Mouse (Mus musculus): ENCODE measurements around the gene Cdk14. TPM values are rescaled to one million over a fixed set of nuclear protein-coding genes. Genes with fewer than 3 reads are reported as not detected.

Cdk14 gene
- polyA plus RNA-seq, 1 experiment, result 48.5 TPM

DNA sequence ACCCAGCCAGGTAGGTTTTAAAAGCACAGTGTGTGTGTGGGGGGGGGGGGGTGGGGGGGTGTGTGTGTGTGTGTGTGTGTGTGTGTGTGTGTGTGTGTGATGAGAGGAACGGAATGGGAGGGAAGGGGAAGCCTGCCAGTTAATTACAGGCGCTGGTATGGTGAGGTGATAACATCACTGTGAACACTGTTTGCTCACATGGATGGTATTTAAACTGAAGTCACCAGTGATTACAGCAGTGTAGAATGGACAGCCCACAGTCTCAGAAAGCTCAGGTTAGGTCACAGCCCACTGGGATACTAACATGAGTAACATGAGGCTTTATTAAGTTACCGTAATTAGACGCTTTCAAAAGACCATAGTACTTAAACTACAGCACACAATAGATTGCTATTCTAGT, 129.4 kb downstream of the Cdk14 start:
- 75% methylated on average over 4 of the region's 4 CpGs for WGBS
- H3K4me1 ChIP-seq (ENCODE audit: control insufficient read depth, insufficient read depth, low read length), result no peaks in the 10 kb centered on the region
- no peak for DNase-seq
- H3K27ac ChIP-seq (ENCODE audit: insufficient read depth, low read length), result no peak overlapping the region
- H3K27me3 ChIP-seq (ENCODE audit: control insufficient read depth, insufficient read depth, low read length), result no peaks in the 10 kb centered on the region
- no peak overlapping the region for H3K4me3 ChIP-seq (replicated peaks; ENCODE audit: insufficient read depth, low read depth, low read length)
- TF ChIP-seq POLR2A (IDR thresholded peaks at IDR 0.05; ENCODE audit: borderline replicate concordance, insufficient read depth, low read length) (no peak), CTCF (IDR thresholded peaks at IDR 0.05; ENCODE audit: borderline replicate concordance, insufficient read depth, low read depth, low read length) (no peak)

- 88% methylated on average over 3 of the region's 3 CpGs for WGBS
- Histone ChIP-seq H3K4me3 (replicated peaks; ENCODE audit: insufficient read depth, low read depth, low read length) (no peak overlapping the region), H3K27ac (ENCODE audit: insufficient read depth, low read length) (no peak overlapping the region), H3K4me1 (ENCODE audit: control insufficient read depth, insufficient read depth, low read length) (no peaks in the 10 kb centered on the region), H3K27me3 (ENCODE audit: control insufficient read depth, insufficient read depth, low read length) (no peaks in the 10 kb centered on the region)
- no peak for TF ChIP-seq CTCF (IDR thresholded peaks at IDR 0.05; ENCODE audit: borderline replicate concordance, insufficient read depth, low read depth, low read length)
- TF ChIP-seq POLR2A (IDR thresholded peaks at IDR 0.05; ENCODE audit: borderline replicate concordance, insufficient read depth, low read length), result no peak
- no peak for DNase-seq
Observed at GRCm38 (mm10) chr5:5285876-5286275, 134.2 kb downstream of the Cdk14 start.

DNA sequence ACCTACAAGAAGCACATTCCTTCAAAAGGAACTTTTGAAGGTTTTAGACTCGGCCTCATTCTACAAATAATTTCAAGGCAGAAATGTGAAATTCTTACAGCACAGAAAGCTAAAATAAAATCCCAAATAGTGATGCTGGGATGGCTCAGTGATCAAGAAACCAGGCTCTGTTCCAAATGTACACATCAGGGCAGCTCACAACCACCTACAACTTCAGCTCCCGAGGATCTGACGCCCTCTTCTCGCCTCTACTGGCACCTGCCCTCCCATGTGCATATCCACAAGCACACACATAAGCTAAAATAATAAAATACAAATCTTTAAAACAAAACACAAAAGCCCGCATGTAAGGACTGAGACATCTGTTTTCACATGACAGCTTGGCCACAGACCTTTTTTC, 135.6 kb downstream of the Cdk14 start:
- Histone ChIP-seq H3K4me3 (replicated peaks; ENCODE audit: insufficient read depth, low read depth, low read length) (no peak overlapping the region), H3K27ac (ENCODE audit: insufficient read depth, low read length) (no peak overlapping the region), H3K27me3 (ENCODE audit: control insufficient read depth, insufficient read depth, low read length) (no peaks in the 10 kb centered on the region), H3K4me1 (ENCODE audit: control insufficient read depth, insufficient read depth, low read length) (no peaks in the 10 kb centered on the region)
- DNase-seq, result no peak
- 88% methylated on average over 5 of the region's 5 CpGs for WGBS
- TF ChIP-seq POLR2A (IDR thresholded peaks at IDR 0.05; ENCODE audit: borderline replicate concordance, insufficient read depth, low read length) (no peak), CTCF (IDR thresholded peaks at IDR 0.05; ENCODE audit: borderline replicate concordance, insufficient read depth, low read depth, low read length) (no peak)

DNA sequence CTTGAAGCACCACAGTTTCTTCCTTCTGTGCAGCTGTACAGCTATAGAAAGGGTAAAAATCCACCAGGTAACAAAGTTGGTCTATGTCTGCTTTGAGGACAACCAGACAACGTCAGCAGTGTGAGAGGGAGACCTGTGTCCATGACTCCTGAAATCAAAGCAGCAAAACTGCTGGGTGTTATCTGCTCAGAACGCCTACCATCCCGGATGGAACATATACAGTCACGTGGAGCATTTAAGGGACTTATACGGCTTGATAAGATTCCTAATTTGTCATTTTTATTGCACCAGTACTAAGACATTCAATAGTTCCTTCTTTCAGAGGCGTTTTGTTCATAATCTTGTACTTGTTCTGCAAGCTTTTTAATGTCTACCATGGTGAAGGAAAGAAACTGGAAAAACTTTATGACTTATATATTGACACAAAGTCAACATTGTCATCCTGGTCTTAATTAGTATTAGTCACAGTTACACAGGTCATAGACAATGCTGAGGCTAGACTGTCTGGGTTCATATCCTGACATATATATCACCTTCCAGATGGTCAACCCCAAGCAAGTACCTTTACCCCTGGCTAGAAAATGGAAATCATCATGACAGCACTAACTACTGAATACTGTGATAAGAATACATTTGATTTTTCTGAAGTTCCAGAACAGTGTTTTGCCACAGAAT, 136.2 kb downstream of the Cdk14 start:
- Histone ChIP-seq H3K27me3 (ENCODE audit: control insufficient read depth, insufficient read depth, low read length) (no peaks in the 10 kb centered on the region), H3K4me3 (replicated peaks; ENCODE audit: insufficient read depth, low read depth, low read length) (no peak overlapping the region), H3K4me1 (ENCODE audit: control insufficient read depth, insufficient read depth, low read length) (no peaks in the 10 kb centered on the region), H3K27ac (ENCODE audit: insufficient read depth, low read length) (no peak overlapping the region)
- no peak for DNase-seq
- 95% methylated on average over 6 of the region's 6 CpGs for WGBS
- TF ChIP-seq POLR2A (IDR thresholded peaks at IDR 0.05; ENCODE audit: borderline replicate concordance, insufficient read depth, low read length), result no peak
- TF ChIP-seq CTCF (IDR thresholded peaks at IDR 0.05; ENCODE audit: borderline replicate concordance, insufficient read depth, low read depth, low read length), result no peak

- Histone ChIP-seq H3K4me3 (replicated peaks; ENCODE audit: insufficient read depth, low read depth, low read length) (no peak overlapping the region), H3K27ac (ENCODE audit: insufficient read depth, low read length) (no peak overlapping the region), H3K4me1 (ENCODE audit: control insufficient read depth, insufficient read depth, low read length) (no peaks in the 10 kb centered on the region), H3K27me3 (ENCODE audit: control insufficient read depth, insufficient read depth, low read length) (no peaks in the 10 kb centered on the region)
- TF ChIP-seq CTCF (IDR thresholded peaks at IDR 0.05; ENCODE audit: borderline replicate concordance, insufficient read depth, low read depth, low read length), result no peak
- TF ChIP-seq POLR2A (IDR thresholded peaks at IDR 0.05; ENCODE audit: borderline replicate concordance, insufficient read depth, low read length), result no peak
- no peak for DNase-seq
- WGBS, result 93% methylated on average over 5 of the region's 5 CpGs
Observed at GRCm38 (mm10) chr5:5282425-5282824, 137.7 kb downstream of the Cdk14 start.

DNA sequence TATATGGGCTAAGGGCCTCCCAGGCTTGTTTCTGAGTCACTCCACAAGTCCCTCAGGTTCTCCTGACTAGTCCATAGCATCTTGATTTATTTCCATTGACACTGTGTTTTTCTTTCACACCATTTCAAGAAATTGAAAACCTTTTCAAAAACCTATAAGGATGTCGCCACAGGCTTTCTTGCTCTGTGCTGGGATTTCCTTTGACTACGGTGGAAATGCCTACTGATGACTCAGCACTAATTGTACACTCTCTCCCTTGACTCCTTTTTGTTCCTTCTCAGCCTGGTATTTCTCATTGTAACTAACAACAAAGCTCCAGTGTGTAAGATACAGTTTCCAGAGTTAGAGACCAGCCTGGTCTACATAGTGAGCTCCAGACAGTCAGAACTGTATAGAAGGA, 144.8 kb downstream of the Cdk14 start:
- no peak overlapping the region for H3K4me3 ChIP-seq (replicated peaks; ENCODE audit: insufficient read depth, low read depth, low read length)
- DNase-seq, result no peak
- H3K27ac ChIP-seq (ENCODE audit: insufficient read depth, low read length), result no peak overlapping the region
- no peak for TF ChIP-seq CTCF (IDR thresholded peaks at IDR 0.05; ENCODE audit: borderline replicate concordance, insufficient read depth, low read depth, low read length)
- TF ChIP-seq POLR2A (IDR thresholded peaks at IDR 0.05; ENCODE audit: borderline replicate concordance, insufficient read depth, low read length), result no peak
- no peaks in the 10 kb centered on the region for H3K27me3 ChIP-seq (ENCODE audit: control insufficient read depth, insufficient read depth, low read length)
- H3K4me1 ChIP-seq (ENCODE audit: control insufficient read depth, insufficient read depth, low read length), result no peaks in the 10 kb centered on the region
- 86% methylated on average over 2 of the region's 2 CpGs for WGBS

DNA sequence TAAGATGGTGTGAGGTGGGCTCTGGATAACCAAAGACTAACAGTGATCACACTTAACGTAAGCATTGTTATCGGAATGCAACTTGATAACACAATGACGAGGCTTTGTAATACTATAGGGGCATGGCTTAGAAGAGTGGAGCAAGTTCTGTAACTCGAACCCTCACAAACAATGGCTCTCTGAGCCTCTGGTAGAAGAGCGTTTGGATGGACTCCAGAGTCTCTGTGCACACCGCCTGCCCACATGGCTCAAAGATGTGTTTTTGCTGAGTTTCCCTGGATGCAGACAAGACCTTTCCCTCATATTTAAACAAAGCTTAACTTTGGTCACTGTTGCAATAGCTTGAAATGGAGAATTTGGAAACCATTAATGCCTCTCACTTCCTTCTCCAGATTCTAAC, 145.8 kb downstream of the Cdk14 start:
- WGBS, result 76% methylated on average over 6 of the region's 6 CpGs

DNA sequence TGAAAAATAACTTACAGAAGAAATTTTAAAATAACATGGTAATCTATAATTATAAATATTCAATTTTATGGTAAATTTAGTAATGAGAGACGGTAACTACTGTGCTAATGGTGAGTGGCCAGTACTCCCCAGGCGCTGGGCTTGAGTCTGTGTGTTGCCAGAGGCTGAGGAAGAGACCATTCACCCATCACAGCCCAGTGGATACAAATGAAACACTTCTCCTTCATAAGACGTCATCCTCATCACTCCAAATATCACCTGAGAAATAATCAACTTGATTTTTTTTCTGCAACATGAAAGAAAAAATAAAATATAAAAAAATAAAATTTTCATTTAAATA, 153.4 kb downstream of the Cdk14 start:
- Histone ChIP-seq H3K4me1 (ENCODE audit: control insufficient read depth, insufficient read depth, low read length) (no peaks in the 10 kb centered on the region), H3K27me3 (ENCODE audit: control insufficient read depth, insufficient read depth, low read length) (no peaks in the 10 kb centered on the region), H3K27ac (ENCODE audit: insufficient read depth, low read length) (no peak overlapping the region), H3K4me3 (replicated peaks; ENCODE audit: insufficient read depth, low read depth, low read length) (no peak overlapping the region)
- 83% methylated on average over 3 of the region's 3 CpGs for WGBS
- TF ChIP-seq POLR2A (IDR thresholded peaks at IDR 0.05; ENCODE audit: borderline replicate concordance, insufficient read depth, low read length), result no peak
- no peak for TF ChIP-seq CTCF (IDR thresholded peaks at IDR 0.05; ENCODE audit: borderline replicate concordance, insufficient read depth, low read depth, low read length)
- no peak for DNase-seq

More for the DNA sequence above, 145.8 kb downstream of the Cdk14 start:
- Histone ChIP-seq H3K4me3 (replicated peaks; ENCODE audit: insufficient read depth, low read depth, low read length) (no peak overlapping the region), H3K4me1 (ENCODE audit: control insufficient read depth, insufficient read depth, low read length) (no peaks in the 10 kb centered on the region), H3K27me3 (ENCODE audit: control insufficient read depth, insufficient read depth, low read length) (no peaks in the 10 kb centered on the region), H3K27ac (ENCODE audit: insufficient read depth, low read length) (no peak overlapping the region)
- no peak for TF ChIP-seq CTCF (IDR thresholded peaks at IDR 0.05; ENCODE audit: borderline replicate concordance, insufficient read depth, low read depth, low read length)
- no peak for TF ChIP-seq POLR2A (IDR thresholded peaks at IDR 0.05; ENCODE audit: borderline replicate concordance, insufficient read depth, low read length)
- DNase-seq, result no peak

Data from cerebellum, adult 2 months (tissue).